Mouse (Mus musculus) lung, postnatal 10 days (tissue): Measurements from ENCODE around the gene 4930578C19Rik.
"Not testable (repeated sequence)": the region's sequence is repeated elsewhere in the genome, so short reads cannot be mapped to it uniquely, and the experiment has no call there.

Experiments used
- DNase-seq: peaks from one replicate; pipeline ENCODE4 v3.0.0; 2021

The 4930578C19Rik gene

DNA sequence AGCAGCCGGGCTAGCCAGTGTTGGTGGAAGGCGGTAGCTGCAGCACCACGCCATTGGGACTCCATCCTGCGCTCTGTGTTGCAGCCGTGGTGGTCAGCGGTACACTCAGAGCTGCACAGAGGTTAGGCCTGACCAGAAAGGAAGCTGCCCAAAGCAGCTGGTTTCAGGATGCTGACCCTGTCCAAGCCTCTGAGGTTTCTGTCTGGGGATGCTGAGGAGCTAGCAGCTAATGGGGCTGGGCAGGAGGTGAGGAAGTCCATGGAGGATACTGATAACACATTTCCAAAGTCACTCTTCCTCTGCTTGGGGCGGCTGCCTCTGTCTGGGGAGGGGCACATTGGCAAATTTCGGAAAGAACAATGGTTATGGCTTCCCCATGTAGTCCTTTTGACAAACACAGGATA lies at the start of gene 4930578C19Rik:
Gene 4930578C19Rik, minus strand, starts transcription at position 200 of the 404 bp plus-strand sequence.
- DNase-seq = peak; percentile 37

DNA sequence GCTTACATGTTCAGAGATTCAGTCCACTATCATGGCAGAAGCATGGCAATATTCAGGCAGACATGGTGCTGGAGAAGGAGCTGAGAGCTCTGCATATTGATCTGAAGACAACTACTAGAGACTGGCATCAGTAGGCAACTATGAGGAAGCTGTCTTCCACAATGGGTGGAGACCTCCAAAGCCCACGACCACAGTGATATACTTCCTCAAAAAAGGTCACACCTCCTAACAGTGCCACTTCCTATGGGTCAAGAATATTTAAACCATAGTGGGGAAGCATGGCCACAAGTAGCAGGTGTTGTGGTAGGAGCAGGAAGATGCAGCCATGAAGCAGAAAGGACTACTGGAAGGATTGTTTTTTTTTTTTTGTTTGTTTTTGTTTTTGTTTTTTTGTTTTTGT lies 6.5 kb upstream of the 4930578C19Rik start:
- DNase-seq = no peak

- DNase-seq = no peak
These were observed 1.7 kb upstream of the 4930578C19Rik start for GRCm38 (mm10) chrX:18462879-18463278.

DNA sequence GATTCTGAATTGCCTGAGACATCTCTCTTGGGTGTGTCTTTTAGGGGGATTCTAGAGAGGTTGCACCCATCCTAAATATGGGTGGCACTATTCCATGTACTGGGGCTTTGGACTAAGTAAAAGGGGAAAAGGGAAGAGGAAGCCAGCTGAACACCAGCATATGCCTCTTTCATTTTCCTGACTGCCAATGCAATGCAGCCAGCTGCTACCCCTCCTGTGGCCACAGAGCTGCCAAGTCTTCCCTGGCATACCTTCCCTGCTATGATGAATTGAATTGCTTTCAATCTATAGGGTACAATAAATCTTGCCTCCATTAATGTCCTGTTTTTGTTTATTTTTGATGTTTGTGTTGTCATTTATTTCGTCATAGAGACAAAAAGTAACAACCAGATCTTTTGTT lies 9.6 kb downstream of the 4930578C19Rik start:
- DNase-seq = no peak

- peak; percentile 62 for DNase-seq
These were observed 19.1 kb downstream of the 4930578C19Rik start for GRCm38 (mm10) chrX:18442066-18442465.

DNA sequence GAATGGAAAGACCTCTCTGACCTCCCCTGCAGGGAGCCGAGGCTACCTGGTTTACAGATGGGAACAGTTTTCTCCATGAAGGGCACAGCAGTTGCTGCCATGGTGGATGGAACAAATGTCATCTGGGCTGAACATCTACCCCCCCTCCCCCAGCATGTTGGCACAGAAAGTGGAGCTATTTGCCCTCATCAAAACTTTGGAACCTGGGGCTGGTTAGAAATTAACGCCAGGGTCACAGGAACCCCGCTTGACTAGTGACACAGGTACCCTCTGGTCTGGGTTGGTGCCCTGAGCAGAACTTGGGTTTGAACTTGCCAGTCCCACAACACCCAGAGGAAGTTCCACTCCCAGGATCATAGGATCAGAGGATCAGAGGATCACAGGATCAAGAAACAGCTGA lies 35.7 kb downstream of the 4930578C19Rik start:
- no peak for DNase-seq

- DNase-seq = no peak
These were observed 38.0 kb downstream of the 4930578C19Rik start for GRCm38 (mm10) chrX:18423206-18423605.

GRCm38 (mm10) chrX:18420161-18420784 lies 40.9 kb downstream of the 4930578C19Rik start:
- no peak for DNase-seq

DNA sequence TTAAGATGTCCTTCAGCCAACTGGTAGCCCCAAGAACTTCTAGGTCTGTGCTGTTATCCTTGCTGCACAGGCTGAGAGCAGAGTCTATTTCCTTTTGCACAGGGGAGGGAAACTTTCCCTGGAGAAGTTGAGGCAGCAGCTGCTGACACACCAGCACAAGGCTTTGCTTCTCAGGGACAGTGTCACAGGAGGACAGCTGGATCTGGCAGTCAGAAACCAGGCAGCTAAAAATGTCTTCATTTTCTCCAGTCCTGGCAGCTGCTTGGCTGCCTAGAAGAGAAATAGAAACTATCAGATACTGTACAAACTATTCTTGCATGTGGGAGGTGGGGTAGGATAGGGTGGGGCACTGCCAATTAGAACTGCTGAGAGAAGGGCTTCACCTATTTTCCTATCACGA lies 42.2 kb downstream of the 4930578C19Rik start:
- no peak for DNase-seq

DNA sequence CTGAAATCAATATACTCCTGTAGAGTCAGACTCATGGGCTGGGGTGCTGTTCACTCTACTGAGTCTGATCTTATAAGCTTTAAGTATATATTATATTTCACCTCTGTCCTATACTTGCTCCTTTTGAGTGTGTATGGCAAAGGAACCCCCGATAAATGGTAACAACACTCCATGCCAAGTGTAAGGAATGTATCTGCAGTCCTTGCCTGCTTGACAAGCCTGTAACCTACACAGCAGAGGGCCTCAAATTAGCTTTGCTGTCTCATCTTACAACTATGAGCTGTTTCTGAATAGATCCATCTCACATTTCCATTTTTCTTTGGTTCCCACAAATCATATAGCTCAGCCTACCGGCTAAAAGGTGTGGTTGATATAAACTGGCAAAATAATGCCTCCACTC lies 46.6 kb downstream of the 4930578C19Rik start:
- no peak for DNase-seq

GRCm38 (mm10) chrX:18411071-18411840 lies 49.9 kb downstream of the 4930578C19Rik start:
- DNase-seq = no peak

GRCm38 (mm10) chrX:18409598-18409997 lies 51.6 kb downstream of the 4930578C19Rik start:
- no peak for DNase-seq

DNA sequence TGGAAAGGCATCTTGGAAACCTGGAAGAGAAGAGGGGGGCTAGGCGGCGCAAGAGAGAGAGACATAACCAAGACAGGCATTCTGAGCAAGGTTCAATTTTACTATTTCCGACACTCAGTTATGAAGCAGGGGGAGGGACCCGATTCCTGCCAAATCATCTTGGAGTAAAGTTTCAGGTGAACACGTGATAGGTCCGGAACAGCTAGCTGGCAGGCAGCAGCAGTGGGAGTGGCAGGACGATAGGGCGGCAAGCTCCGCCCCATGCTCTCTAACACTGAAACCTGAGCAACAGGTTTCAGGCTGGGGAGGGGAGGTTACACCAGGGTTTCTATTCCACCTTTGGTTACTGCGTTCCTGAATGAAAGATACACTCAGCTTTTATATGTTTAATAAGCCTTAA lies 58.9 kb downstream of the 4930578C19Rik start:
- no peak for DNase-seq

GRCm38 (mm10) chrX:18396700-18397099 lies 64.5 kb downstream of the 4930578C19Rik start:
- no peak for DNase-seq

DNA sequence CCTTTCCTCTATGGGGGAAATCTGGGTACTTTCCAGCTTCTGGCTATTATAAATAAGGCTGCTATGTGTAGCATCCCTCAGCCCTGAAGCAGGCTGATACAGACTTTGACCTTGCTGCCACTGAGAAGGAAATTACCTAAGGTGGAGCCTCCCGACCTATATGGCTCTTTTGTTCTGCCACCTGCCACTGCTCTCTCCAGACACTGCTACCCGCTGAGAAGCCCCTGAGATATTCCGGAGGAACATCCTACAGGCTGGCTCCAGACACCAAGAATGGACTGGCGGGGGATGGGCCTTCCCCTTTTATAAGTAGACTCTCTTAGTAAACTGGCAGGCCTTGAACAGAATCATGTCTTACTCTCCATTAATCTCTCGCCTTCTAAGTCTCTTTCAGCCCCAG lies 77.0 kb downstream of the 4930578C19Rik start:
- DNase-seq = not testable (repeated sequence)
